Mouse (Mus musculus): ENCODE measurements around the gene Twnk. TPM values are rescaled to one million over a fixed set of nuclear protein-coding genes. Genes with fewer than 3 reads are reported as not detected.
"Not testable (repeated sequence)": the region's sequence is repeated elsewhere in the genome, so short reads cannot be mapped to it uniquely, and the experiment has no call there.

Twnk gene
- polyA plus RNA-seq, 1 experiment, result 7.2 TPM

GRCm38 (mm10) chr19:45029571-45029970 lies 24.1 kb downstream of the Twnk start:
- WGBS, result 64% methylated on average over 9 of the region's 9 CpGs
- no peak for TF ChIP-seq POLR2A (IDR thresholded peaks at IDR 0.05; ENCODE audit: borderline replicate concordance, extremely low read depth, low read depth, low read length)
- no peak for TF ChIP-seq CTCF (IDR thresholded peaks at IDR 0.05; ENCODE audit: insufficient read depth, low read length)
- H3K4me3 ChIP-seq (replicated peaks; ENCODE audit: extremely low read depth, low read depth, low read length), result no peak overlapping the region

GRCm38 (mm10) chr19:45030111-45030510 lies 24.6 kb downstream of the Twnk start:
- Histone ChIP-seq H3K4me1 (ENCODE audit: control insufficient read depth, insufficient read depth, low read length) (peaks cover 10% of the 10 kb centered on the region), H3K4me3 (replicated peaks; ENCODE audit: extremely low read depth, low read depth, low read length) (no peak overlapping the region)
- peak; percentile 67 for DNase-seq
- TF ChIP-seq CTCF (IDR thresholded peaks at IDR 0.05; ENCODE audit: insufficient read depth, low read length) (peak; percentile 77), POLR2A (IDR thresholded peaks at IDR 0.05; ENCODE audit: borderline replicate concordance, extremely low read depth, low read depth, low read length) (no peak)
- WGBS, result 28% methylated on average over 8 of the region's 8 CpGs

More at GRCm38 (mm10) chr19:45029571-45029970, 24.1 kb downstream of the Twnk start:
- peaks cover 10% of the 10 kb centered on the region for H3K4me1 ChIP-seq (ENCODE audit: control insufficient read depth, insufficient read depth, low read length)
- no peak for DNase-seq

- peak; percentile 64 for TF ChIP-seq CTCF (IDR thresholded peaks at IDR 0.05; ENCODE audit: insufficient read depth, low read length)
- TF ChIP-seq POLR2A (IDR thresholded peaks at IDR 0.05; ENCODE audit: borderline replicate concordance, extremely low read depth, low read depth, low read length), result no peak
- Histone ChIP-seq H3K4me3 (replicated peaks; ENCODE audit: extremely low read depth, low read depth, low read length) (peak overlapping the region; percentile 7), H3K4me1 (ENCODE audit: control insufficient read depth, insufficient read depth, low read length) (peaks cover 10% of the 10 kb centered on the region)
- WGBS, result 37% methylated on average over 20 of the region's 20 CpGs
- DNase-seq, result peak; percentile 64
Measured at GRCm38 (mm10) chr19:45030746-45031693, 25.6 kb downstream of the Twnk start.

- peak; percentile 67 for DNase-seq
- WGBS, result 12% methylated on average over 4 of the region's 4 CpGs
- Histone ChIP-seq H3K4me3 (replicated peaks; ENCODE audit: extremely low read depth, low read depth, low read length) (no peak overlapping the region), H3K4me1 (ENCODE audit: control insufficient read depth, insufficient read depth, low read length) (peaks cover 10% of the 10 kb centered on the region)
- TF ChIP-seq CTCF (IDR thresholded peaks at IDR 0.05; ENCODE audit: insufficient read depth, low read length) (peak; percentile 97), POLR2A (IDR thresholded peaks at IDR 0.05; ENCODE audit: borderline replicate concordance, extremely low read depth, low read depth, low read length) (no peak)
Measured at GRCm38 (mm10) chr19:45031780-45032179, 26.3 kb downstream of the Twnk start.

- no peak for DNase-seq
- WGBS, result 49% methylated on average over 17 of the region's 17 CpGs
Measured at GRCm38 (mm10) chr19:45032570-45033332, 27.3 kb downstream of the Twnk start.

GRCm38 (mm10) chr19:45036867-45037266 lies 31.4 kb downstream of the Twnk start:
- peak; percentile 53 for TF ChIP-seq CTCF (IDR thresholded peaks at IDR 0.05; ENCODE audit: insufficient read depth, low read length)
- no peak for TF ChIP-seq POLR2A (IDR thresholded peaks at IDR 0.05; ENCODE audit: borderline replicate concordance, extremely low read depth, low read depth, low read length)
- 42% methylated on average over 16 of the region's 16 CpGs for WGBS

More at GRCm38 (mm10) chr19:45032570-45033332, 27.3 kb downstream of the Twnk start:
- Histone ChIP-seq H3K4me1 (ENCODE audit: control insufficient read depth, insufficient read depth, low read length) (peaks cover 10% of the 10 kb centered on the region), H3K4me3 (replicated peaks; ENCODE audit: extremely low read depth, low read depth, low read length) (no peak overlapping the region)
- no peak for TF ChIP-seq POLR2A (IDR thresholded peaks at IDR 0.05; ENCODE audit: borderline replicate concordance, extremely low read depth, low read depth, low read length)
- 0 out of 2 replicates have a peak, but pooled peaks have one; percentile 10 for TF ChIP-seq CTCF (IDR thresholded peaks at IDR 0.05; ENCODE audit: insufficient read depth, low read length)

DNA sequence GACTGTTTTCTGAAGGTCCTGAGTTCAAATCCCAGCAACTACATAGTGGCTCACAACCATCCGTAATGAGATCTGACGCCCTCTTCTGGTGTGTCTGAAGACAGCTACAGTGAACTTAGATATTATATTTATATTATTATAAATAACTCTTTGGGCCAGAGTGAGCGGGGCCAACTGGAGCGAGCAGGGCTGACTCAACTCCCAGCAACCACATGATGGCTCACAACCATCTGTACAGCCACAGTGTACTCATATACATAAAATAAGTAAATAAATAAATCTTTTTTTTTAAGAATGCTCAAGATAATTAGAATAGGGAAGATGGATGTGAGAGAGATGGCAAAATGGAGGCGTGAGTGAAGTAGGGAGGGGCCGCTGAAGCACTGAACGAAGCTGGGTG lies 32.7 kb downstream of the Twnk start:
- DNase-seq; H3K4me3 ChIP-seq (replicated peaks; ENCODE audit: extremely low read depth, low read depth, low read length); H3K4me1 ChIP-seq (ENCODE audit: control insufficient read depth, insufficient read depth, low read length): not testable (repeated sequence)
- WGBS, result 84% methylated on average over 7 of the region's 7 CpGs

More at GRCm38 (mm10) chr19:45036867-45037266, 31.4 kb downstream of the Twnk start:
- DNase-seq, result peak; percentile 73
- no peak overlapping the region for H3K4me3 ChIP-seq (replicated peaks; ENCODE audit: extremely low read depth, low read depth, low read length)
- H3K4me1 ChIP-seq (ENCODE audit: control insufficient read depth, insufficient read depth, low read length), result no peaks in the 10 kb centered on the region

GRCm38 (mm10) chr19:45040214-45040613 lies 34.8 kb downstream of the Twnk start:
- Histone ChIP-seq H3K4me1 (ENCODE audit: control insufficient read depth, insufficient read depth, low read length) (no peaks in the 10 kb centered on the region), H3K4me3 (replicated peaks; ENCODE audit: extremely low read depth, low read depth, low read length) (no peak overlapping the region)
- 48% methylated on average over 13 of the region's 13 CpGs for WGBS
- TF ChIP-seq POLR2A (IDR thresholded peaks at IDR 0.05; ENCODE audit: borderline replicate concordance, extremely low read depth, low read depth, low read length) (no peak), CTCF (IDR thresholded peaks at IDR 0.05; ENCODE audit: insufficient read depth, low read length) (no peak)
- DNase-seq, result no peak

- TF ChIP-seq CTCF (IDR thresholded peaks at IDR 0.05; ENCODE audit: insufficient read depth, low read length), result no peak
- no peak for TF ChIP-seq POLR2A (IDR thresholded peaks at IDR 0.05; ENCODE audit: borderline replicate concordance, extremely low read depth, low read depth, low read length)
- Histone ChIP-seq H3K4me1 (ENCODE audit: control insufficient read depth, insufficient read depth, low read length) (peaks cover 6% of the 10 kb centered on the region; the same call in 1 of the 2 replicates), H3K4me3 (replicated peaks; ENCODE audit: extremely low read depth, low read depth, low read length) (no peak overlapping the region)
- WGBS, result 69% methylated on average over 11 of the region's 11 CpGs
- no peak for DNase-seq
Measured at GRCm38 (mm10) chr19:45044389-45044927, 39.0 kb downstream of the Twnk start.
